Mouse (Mus musculus) neural tube, embryonic 13.5 days (tissue): Measurements from ENCODE around the gene Mmp9. TPM values are rescaled to one million over a fixed set of nuclear protein-coding genes. Genes with fewer than 3 reads are reported as not detected.

Source experiments
- ATAC-seq: fragments of 200-750 bp; cut with Nextera tagmentation; 2 replicates; pipeline ENCODE4 v1.8.0; 2017; ENCODE audit warnings: low read depth, mild to moderate bottlenecking, moderate TSS enrichment, moderate library complexity
- H3K27ac ChIP-seq: fragments of 300-500 bp; sonication (generic); replicated peaks from 2 replicates; pipeline ENCODE4 v1.5.1; 2015; ENCODE audit warnings: moderate library complexity, mild to moderate bottlenecking, inconsistent platforms
- H3K27me3 ChIP-seq: fragments of 300-500 bp; sonication (generic); 2 replicates; pipeline ENCODE4 v1.6.1; 2015; ENCODE audit warnings: mild to moderate bottlenecking, inconsistent platforms
- H3K36me3 ChIP-seq: fragments of 300-500 bp; sonication (generic); 2 replicates; pipeline ENCODE4 v1.6.1; 2015; ENCODE audit warnings: mild to moderate bottlenecking, inconsistent platforms
- H3K4me1 ChIP-seq: fragments of 300-500 bp; sonication (generic); replicated peaks from 2 replicates; pipeline ENCODE4 v1.6.1; 2015; ENCODE audit warnings: inconsistent platforms
- H3K4me2 ChIP-seq: fragments of 300-500 bp; sonication (generic); 2 replicates; pipeline ENCODE4 v1.6.1; 2015; ENCODE audit warnings: inconsistent platforms, mild to moderate bottlenecking, moderate library complexity
- H3K4me3 ChIP-seq: fragments of 300-500 bp; sonication (generic); 2 replicates; pipeline ENCODE4 v1.5.1; 2015; ENCODE audit warnings: mild to moderate bottlenecking, inconsistent platforms
- H3K9ac ChIP-seq: fragments of 300-500 bp; sonication (generic); 2 replicates; pipeline ENCODE4 v1.6.1; 2015; ENCODE audit warnings: moderate library complexity, mild to moderate bottlenecking, inconsistent platforms
- H3K9me3 ChIP-seq: fragments of 300-500 bp; sonication (generic); 2 replicates; pipeline ENCODE4 v1.6.1; 2016; ENCODE audit warnings: inconsistent platforms
- WGBS: fragments of 180-500 bp; shearing (Covaris S2); methylation state at CpG from one replicate; pipeline ENCODE4 v1.1.7; 2015; 5-methylcytosine and 5-hydroxymethylcytosine counted together
- polyA plus RNA-seq: library from polyadenylated mRNA; unstranded; fragments of >200 nt; fragmentation: Nextera tagmentation; extraction: Ambion mirVana; gene quantifications from 2 replicates; pipeline ENCODE4 v1.2.1, GENCODE M21; 2015

Mmp9 gene
- polyA plus RNA-seq: 16.9 and 17.1 TPM in 2 replicates

DNA sequence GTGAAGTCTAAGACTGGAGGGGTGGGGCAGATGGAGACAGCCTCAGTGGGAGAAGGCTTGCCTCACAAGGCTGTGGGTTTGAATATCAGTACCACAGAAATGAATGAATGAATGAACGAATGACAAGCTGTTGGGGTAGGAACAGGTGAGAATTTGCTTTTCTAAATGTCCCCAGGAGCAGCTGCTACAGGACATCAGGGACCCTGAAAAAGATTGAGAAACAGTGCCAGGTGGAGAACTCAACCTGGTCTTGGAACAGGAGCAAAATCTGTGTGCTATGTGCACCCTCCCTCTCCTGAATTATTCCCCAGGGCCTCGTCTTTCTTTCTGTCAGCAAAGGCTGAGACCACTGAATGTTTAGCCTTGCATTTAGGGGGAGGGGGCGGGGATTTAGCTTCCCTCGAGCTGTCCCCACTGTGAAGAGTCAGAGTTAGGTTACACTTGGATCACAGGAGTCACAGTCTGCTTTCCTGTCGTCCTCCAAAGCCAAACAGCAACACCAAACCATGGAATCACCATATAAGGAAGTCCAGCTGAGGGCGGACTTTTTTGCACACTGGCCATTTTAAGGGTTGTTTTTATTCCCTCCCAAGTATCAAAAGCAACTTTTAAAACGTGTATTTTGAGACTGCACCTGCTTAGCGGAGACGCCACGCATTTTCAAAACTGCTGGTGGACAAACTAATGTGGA is at the start of gene Mmp9:
TSS of gene Mmp9 (plus strand) at position 641 of the 691 bp plus-strand sequence.
- WGBS: 29% methylated on average over 10 of the region's 10 CpGs
- Histone ChIP-seq H3K27ac (peak within 1 kb of the TSS; percentile 88), H3K27me3 (peaks cover 46% of the 10 kb centered on the region), H3K9me3 (no peaks in the 10 kb centered on the region), H3K4me2 (no peak within 1 kb of the TSS), H3K4me3 (no peak within 1 kb of the TSS), H3K9ac (no peak within 1 kb of the TSS), H3K4me1 (peaks cover 30% of the 10 kb centered on the region), H3K36me3 (no peaks in the 10 kb centered on the region)
- no peak for ATAC-seq

DNA sequence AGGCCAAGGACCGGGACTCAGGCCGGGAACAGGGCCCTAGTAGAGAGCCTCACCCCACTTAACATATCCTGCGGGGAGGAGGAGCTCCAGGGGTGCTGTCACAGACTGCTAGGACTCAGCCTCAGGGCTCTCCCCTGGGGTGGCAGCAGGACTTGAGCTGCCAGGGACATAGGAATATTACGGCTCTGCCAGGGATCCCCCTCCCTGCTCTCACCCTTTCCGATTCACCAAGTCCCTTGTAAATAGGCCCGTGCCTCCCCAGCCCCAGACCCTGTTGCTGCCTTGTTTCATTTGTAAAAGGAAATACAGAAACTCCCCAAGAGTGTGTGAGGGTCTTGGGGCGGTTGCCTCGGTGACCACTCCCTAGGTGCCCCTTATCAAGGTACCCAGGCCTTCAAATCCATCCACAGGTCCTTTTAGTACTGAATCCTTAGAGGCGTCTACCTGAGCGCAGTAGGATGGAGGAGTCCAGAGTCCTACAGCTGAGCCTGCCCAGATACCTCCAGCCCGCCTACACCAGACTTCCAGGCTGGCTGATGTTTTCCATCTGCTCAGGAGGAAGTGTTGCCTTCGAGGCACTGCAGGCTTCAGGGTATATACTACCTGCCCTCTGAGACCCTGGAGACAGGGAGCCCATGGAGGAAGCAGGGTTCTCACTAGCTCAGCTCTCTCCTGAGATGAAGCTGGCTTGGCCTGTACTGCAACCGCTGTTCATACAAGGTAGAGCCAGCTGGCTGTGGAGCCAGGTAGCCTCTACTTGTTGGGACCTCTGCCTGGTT is 49.3 kb upstream of the Mmp9 start:
- Histone ChIP-seq H3K4me3 (no peak overlapping the region), H3K27ac (no peak overlapping the region), H3K27me3 (no peaks in the 10 kb centered on the region), H3K36me3 (peaks cover 100% of the 10 kb centered on the region), H3K9me3 (no peaks in the 10 kb centered on the region), H3K9ac (no peak overlapping the region), H3K4me2 (no peak overlapping the region), H3K4me1 (no peaks in the 10 kb centered on the region)
- ATAC-seq: no peak
- 86% methylated on average over 13 of the region's 13 CpGs for WGBS

DNA sequence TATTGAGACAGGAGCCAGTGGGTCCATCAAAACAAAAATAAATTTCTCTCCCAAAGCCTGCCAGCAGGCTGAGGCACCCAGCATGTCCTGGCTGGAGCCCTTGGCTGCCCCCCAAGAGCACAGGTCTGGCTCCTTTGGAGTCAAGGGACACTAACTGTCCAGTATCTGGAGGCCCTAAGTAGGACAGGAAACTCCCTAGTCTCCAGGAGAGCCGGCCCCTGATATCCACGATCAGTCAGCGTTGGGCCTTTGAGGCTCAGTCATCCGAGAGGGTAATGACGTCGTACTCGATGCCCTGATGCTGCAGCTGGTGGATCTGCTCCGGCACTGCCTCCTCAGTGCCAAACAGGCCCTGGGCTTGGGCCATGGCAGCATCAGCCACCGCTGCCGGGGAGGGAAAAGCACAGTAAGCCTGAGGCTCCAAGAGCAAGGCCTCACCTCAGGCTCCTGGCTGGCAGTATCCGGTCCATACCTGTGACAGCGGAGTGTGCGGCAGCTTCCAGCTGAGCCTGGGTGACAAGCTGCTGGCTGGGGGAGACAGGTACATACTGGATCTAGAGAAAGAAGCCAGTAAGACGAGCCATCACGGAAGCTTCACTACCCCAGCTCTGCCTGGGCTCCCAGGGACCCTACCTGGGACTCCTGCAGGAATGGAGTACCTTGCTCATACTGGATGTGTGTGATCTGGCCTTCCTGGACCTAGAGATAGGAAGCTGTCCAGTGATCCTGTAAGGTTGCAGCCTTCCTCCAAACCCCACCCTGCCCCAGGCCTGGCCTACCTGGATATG is 48.5 kb upstream of the Mmp9 start:
- Histone ChIP-seq H3K4me1 (no peaks in the 10 kb centered on the region), H3K4me3 (no peak overlapping the region), H3K9ac (no peak overlapping the region), H3K4me2 (no peak overlapping the region), H3K9me3 (no peaks in the 10 kb centered on the region), H3K27ac (no peak overlapping the region), H3K36me3 (peaks cover 100% of the 10 kb centered on the region), H3K27me3 (no peaks in the 10 kb centered on the region)
- 80% methylated on average over 15 of the region's 15 CpGs for WGBS
- ATAC-seq: no peak

DNA sequence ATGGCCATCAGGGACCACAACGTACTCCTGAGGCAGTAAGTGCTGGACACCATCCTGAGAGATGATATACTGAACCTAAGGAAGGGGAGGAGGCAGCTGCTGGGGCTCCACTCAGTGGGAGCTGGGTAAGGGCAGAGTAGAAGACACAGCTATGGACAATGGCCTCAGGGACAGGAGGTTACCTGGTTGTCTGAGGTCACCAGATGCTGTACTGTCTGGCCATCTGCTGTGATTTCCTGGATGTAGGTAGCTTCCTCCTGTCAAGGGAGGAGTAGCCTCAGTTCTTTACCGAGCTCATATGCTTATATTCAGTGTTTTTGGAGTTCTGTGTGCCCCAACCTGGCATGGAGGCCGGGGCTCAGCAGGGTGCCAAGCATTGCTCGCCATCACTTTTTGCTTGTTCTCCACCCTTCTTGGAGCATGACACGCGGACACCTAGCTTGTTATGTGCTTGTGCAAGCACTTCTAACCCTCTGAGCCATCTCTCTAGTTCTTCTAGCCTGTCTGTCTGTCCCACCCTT is 47.8 kb upstream of the Mmp9 start:
- H3K9ac ChIP-seq: no peak overlapping the region
- WGBS: 92% methylated on average over 6 of the region's 6 CpGs
- H3K36me3 ChIP-seq: peaks cover 100% of the 10 kb centered on the region
- H3K27ac ChIP-seq: no peak overlapping the region
- H3K4me1 ChIP-seq: no peaks in the 10 kb centered on the region
- ATAC-seq: no peak
- no peaks in the 10 kb centered on the region for H3K27me3 ChIP-seq
- H3K4me3 ChIP-seq: no peak overlapping the region
- H3K9me3 ChIP-seq: no peaks in the 10 kb centered on the region
- H3K4me2 ChIP-seq: no peak overlapping the region

DNA sequence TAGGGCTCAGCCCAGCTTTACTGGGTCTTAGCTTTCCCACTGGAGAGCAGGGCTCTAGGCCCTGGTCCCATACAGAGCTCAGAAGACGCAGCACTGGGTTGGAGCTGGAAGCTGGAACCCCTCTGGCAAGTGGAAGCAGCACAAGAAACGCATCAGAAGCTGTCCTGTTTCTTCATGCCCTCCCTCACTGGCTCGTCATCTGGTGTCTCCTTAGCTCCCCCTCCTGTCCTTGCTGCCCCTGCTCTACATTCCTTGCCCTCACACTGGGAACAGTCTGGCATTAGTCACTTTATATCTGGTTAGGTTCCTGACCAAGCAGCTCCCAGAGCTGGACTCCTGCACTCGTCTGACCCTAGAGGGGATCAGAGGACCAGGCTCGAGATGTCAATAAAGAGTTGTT is 46.5 kb upstream of the Mmp9 start:
- no peak overlapping the region for H3K9ac ChIP-seq
- no peak overlapping the region for H3K27ac ChIP-seq
- no peaks in the 10 kb centered on the region for H3K9me3 ChIP-seq
- H3K4me2 ChIP-seq: no peak overlapping the region
- no peak overlapping the region for H3K4me3 ChIP-seq
- H3K27me3 ChIP-seq: no peaks in the 10 kb centered on the region
- WGBS: 70% methylated on average over 5 of the region's 5 CpGs
- peaks cover 100% of the 10 kb centered on the region for H3K36me3 ChIP-seq
- no peaks in the 10 kb centered on the region for H3K4me1 ChIP-seq
- ATAC-seq: no peak

DNA sequence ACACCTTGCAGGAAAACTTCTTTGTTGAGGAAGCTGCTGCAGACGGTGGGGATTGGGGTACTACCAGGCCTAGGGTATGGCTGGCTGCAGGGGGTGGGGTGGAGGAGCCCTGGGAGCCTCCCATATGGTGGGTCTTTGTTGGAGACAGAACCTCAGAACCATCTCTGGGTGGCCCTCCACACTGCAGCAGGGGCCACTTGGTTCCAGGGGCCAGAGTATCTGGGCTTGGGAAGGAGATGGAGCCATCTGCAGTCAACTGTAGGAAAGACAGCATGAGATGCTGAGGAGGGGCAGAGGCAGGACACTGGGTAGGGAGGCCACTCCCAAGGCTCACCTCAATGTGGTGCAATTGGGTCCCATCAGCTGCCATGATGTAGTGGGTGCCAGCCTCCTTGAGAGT is 45.9 kb upstream of the Mmp9 start:
- no peak overlapping the region for H3K4me2 ChIP-seq
- no peak overlapping the region for H3K9ac ChIP-seq
- H3K4me1 ChIP-seq: no peaks in the 10 kb centered on the region
- H3K9me3 ChIP-seq: no peaks in the 10 kb centered on the region
- WGBS: 84% methylated on average over 1 of the region's 1 CpGs
- peaks cover 100% of the 10 kb centered on the region for H3K36me3 ChIP-seq
- no peaks in the 10 kb centered on the region for H3K27me3 ChIP-seq
- no peak overlapping the region for H3K27ac ChIP-seq
- no peak overlapping the region for H3K4me3 ChIP-seq
- no peak for ATAC-seq

DNA sequence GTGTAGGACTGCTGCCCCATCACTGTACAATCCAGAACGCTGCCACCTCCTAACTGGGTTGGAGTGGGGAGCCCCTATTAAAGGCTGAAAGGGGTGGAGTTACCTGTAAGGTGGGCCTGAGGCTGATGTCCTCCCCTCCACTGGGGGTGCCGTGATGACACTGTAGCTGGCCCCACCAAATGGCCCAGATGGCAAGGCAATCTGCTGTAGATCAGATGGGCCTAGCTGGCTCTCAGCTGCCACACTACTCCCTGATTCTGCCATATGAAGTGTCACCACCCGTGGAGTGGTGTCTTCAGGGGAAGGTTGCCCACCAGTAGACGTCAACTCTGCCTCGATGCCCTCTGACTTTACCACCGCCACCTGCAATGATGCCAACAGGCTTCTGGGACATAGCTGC is 44.7 kb upstream of the Mmp9 start:
- Histone ChIP-seq H3K9ac (no peak overlapping the region), H3K4me3 (no peak overlapping the region), H3K36me3 (peaks cover 100% of the 10 kb centered on the region), H3K9me3 (no peaks in the 10 kb centered on the region), H3K27me3 (no peaks in the 10 kb centered on the region), H3K27ac (no peak overlapping the region), H3K4me1 (no peaks in the 10 kb centered on the region), H3K4me2 (no peak overlapping the region)
- no peak for ATAC-seq
- WGBS: 90% methylated on average over 6 of the region's 6 CpGs

DNA sequence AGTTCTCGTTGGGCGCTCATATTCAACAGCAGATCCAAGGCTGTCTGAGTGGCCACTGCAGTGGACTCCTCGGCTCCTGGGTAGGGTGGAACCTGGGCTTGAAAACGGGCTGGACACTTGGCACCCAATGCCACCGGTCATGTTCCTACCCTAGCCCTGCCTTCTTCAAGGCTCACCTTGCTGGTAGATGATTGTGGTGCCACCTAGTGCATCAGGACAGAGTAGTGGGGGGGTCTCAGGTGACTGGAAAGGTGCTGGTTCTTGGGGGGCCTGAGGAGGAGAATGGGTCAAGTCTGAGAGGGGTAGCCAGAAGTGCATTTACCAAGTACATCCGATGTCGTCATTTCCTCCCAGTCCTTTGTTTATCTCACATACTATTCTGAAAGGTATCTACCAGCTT is 42.6 kb upstream of the Mmp9 start:
- H3K4me2 ChIP-seq: no peak overlapping the region
- H3K4me1 ChIP-seq: no peaks in the 10 kb centered on the region
- no peak overlapping the region for H3K9ac ChIP-seq
- peaks cover 100% of the 10 kb centered on the region for H3K36me3 ChIP-seq
- H3K27ac ChIP-seq: no peak overlapping the region
- WGBS: 97% methylated on average over 7 of the region's 7 CpGs
- no peaks in the 10 kb centered on the region for H3K27me3 ChIP-seq
- H3K9me3 ChIP-seq: no peaks in the 10 kb centered on the region
- H3K4me3 ChIP-seq: no peak overlapping the region
- ATAC-seq: no peak

DNA sequence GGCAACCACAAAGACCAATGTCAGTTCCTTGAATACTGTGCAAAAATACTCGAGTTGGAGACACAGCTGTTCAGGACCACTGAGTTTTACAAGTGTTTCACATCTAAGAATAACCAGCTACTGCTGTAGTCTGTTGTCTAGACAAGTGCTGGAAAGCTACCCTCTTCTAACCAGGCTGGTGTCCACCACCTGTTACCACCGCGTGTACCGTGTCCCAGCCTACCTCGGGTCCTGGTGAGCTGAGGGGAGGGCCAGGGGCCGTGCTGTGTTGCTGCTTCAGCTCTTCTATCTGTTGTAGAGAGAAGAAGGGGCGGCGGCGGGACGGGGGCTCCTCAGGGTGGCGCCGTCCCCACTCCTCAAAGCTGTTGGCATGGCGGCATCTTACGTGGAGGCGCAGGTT is 41.5 kb upstream of the Mmp9 start:
- no peak for ATAC-seq
- Histone ChIP-seq H3K27me3 (no peaks in the 10 kb centered on the region), H3K4me1 (no peaks in the 10 kb centered on the region), H3K36me3 (peaks cover 100% of the 10 kb centered on the region), H3K4me3 (no peak overlapping the region), H3K27ac (no peak overlapping the region), H3K9ac (no peak overlapping the region), H3K4me2 (no peak overlapping the region), H3K9me3 (no peaks in the 10 kb centered on the region)
- 91% methylated on average over 15 of the region's 15 CpGs for WGBS

DNA sequence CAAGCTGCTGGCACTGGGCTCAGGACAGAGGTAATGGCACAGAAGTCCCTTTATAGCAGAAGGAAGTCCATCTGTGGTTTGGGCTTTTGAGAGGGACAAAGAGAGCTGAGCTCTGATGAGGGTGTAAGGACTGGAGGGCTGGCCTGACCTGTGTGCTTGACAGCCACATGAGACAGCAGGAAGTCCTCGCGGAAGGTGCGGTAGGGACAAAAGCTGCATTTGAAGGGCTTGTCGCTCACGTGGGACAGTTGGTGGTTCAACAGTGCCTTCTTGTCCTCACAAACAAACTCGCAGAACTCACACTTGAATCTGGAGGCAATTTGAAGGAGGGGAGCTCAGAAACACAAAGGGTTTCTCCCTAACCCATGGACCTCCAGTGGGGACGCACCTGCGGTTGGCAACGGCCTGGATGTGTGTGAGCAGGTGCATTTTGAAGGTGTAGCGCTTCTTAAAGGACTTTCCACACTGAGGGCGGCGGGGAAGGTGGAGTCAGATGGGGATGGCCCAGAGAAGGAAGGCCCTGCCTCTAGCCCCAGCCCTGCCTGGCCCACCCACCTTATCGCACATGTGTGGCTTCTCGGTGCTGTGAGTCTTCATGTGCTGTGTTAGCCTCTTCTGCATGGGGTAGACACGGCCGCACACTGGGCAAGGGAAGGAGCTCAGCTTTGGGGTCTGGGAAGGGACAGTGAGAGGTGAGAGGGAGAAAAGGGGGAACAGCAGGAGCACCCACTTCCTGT is 40.7 kb upstream of the Mmp9 start:
- ATAC-seq: no peak
- WGBS: 91% methylated on average over 16 of the region's 16 CpGs
- H3K4me1 ChIP-seq: no peaks in the 10 kb centered on the region

DNA sequence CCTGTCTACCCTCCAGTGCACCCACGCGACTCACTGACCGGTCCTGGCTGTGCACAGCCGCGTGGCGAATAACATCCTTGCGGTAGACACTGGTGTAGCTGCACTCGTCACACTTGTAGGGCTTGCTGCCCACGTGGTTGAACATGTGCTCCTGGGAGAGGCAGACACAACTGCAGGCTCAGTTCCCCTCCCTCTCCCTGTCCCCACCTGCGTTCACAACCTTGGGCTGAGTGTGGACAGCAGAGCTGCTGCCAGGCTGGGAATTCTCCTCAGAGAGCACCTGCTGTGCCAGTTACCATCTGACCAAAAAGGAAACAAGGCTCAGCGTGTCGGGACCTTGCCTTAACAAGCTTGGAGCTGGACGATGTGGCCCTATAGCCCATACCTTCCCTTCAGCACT is 39.2 kb upstream of the Mmp9 start:
- Histone ChIP-seq H3K9ac (no peak overlapping the region), H3K4me1 (no peaks in the 10 kb centered on the region), H3K27me3 (no peaks in the 10 kb centered on the region), H3K9me3 (no peaks in the 10 kb centered on the region; the same call in 1 of the 2 replicates), H3K36me3 (peaks cover 100% of the 10 kb centered on the region), H3K4me3 (no peak overlapping the region), H3K4me2 (no peak overlapping the region), H3K27ac (no peak overlapping the region)
- ATAC-seq: no peak
- WGBS: 92% methylated on average over 13 of the region's 13 CpGs

More for the DNA sequence above, 40.7 kb upstream of the Mmp9 start:
- Histone ChIP-seq H3K36me3 (peaks cover 100% of the 10 kb centered on the region), H3K9me3 (no peaks in the 10 kb centered on the region), H3K4me2 (no peak overlapping the region), H3K27ac (no peak overlapping the region), H3K4me3 (no peak overlapping the region), H3K27me3 (no peaks in the 10 kb centered on the region), H3K9ac (no peak overlapping the region)
